Mouse (Mus musculus): Measurements from ENCODE around the gene Aurkb. TPM values are rescaled to one million over a fixed set of nuclear protein-coding genes. Genes with fewer than 3 reads are reported as not detected.

Gene Aurkb
- total RNA-seq, 2 experiments from 2014 or later, result 0.25 to 0.30 TPM

- peak overlapping the region; percentile 71 for H3K4me3 ChIP-seq
- H3K27ac ChIP-seq, result peak overlapping the region; percentile 98
- no peak for TF ChIP-seq CTCF (IDR thresholded peaks at IDR 0.05)
- intact Hi-C loops (cut with DNase I), result loop anchor here (5.0 kb wide), 1 partner anchor 177 kb away; the partner anchor contains the start of gene Gucy2e
- peak; percentile 38 to 45 for DNase-seq (ENCODE audit: extremely low spot score in 1 of 2, low spot score in 2 of 2)
Measured at GRCm38 (mm10) chr11:69060448-69061254, 15.2 kb downstream of the Aurkb start.

DNA sequence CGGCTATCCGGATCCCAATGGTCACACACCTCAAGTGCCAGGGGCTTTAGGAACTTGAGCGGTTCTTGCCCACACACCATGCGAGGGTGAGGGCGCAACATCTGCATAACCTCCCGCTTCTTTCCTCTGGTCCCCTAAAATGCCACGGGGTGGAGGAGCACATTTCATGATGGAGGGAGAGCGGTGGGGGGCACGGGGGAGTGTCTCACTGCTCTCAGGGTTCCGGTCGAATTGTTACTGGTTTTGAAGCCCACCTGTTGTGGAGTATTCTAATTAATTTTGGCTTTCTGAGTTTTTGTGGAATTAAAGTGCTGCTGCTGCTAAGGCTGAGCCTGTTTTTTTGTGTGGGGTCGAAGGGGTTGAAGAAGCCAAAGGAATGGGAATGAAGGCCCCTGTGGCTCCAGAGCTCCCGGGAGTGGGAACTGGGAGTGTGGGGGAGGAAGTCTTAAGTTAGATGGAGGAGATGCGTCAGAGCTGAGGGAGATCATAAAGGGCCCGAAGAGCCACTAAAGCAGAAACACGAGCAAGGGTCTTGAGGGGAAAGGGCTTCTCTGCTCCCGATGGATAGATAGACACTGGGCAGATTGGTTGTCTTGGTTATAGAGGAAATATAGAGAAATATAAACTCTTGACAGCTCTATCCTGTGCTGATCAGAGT, 15.9 kb downstream of the Aurkb start:
- intact Hi-C loops (cut with DNase I), result loop anchor here (5.0 kb wide), 1 partner anchor 176 kb away; the partner anchor contains the start of gene Gucy2e
- Histone ChIP-seq H3K4me3 (peak overlapping the region; percentile 71), H3K27ac (peak overlapping the region; percentile 33; the same call in 1 of the 2 replicates)
- DNase-seq (ENCODE audit: extremely low spot score in 1 of 2, low spot score in 2 of 2), result peak; percentile 12 to 21
- TF ChIP-seq CTCF (IDR thresholded peaks at IDR 0.05), result no peak

DNA sequence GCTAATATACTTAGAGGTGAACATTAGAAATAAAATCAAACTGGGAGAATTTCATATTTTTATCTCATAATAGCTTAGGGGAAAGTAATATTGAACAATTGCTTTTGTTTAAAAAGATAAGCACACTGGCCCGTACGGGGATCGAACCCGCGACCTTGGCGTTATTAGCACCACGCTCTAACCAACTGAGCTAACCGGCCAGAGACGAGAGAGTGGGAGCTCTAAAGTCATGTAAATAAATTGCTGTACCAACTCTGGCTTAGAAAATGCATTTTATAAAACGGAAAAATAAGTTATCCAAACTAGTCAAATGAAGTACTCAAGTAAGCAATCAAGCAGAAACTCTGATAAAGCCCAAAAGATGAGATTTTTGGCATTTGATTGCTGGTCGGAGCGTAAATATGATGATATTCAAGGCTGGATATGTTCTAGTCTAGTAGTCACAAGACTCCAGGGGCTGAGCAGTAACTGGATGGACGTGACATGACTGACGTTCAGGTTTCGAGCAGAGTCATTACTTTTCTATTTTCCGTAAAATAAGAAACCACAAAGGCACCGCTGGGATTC, 16.8 kb downstream of the Aurkb start:
- peak; percentile 74 to 76 for DNase-seq (ENCODE audit: extremely low spot score in 1 of 2, low spot score in 2 of 2)
- Histone ChIP-seq H3K27ac (peak overlapping the region; percentile 73), H3K4me3 (peak overlapping the region; percentile 71)
- intact Hi-C loops (cut with DNase I), result loop anchor here (1.0 to 5.0 kb wide), 2 partner anchors 21 to 175 kb away; partner anchors contain the start of gene Gucy2e
- TF ChIP-seq CTCF (IDR thresholded peaks at IDR 0.05), result no peak

DNA sequence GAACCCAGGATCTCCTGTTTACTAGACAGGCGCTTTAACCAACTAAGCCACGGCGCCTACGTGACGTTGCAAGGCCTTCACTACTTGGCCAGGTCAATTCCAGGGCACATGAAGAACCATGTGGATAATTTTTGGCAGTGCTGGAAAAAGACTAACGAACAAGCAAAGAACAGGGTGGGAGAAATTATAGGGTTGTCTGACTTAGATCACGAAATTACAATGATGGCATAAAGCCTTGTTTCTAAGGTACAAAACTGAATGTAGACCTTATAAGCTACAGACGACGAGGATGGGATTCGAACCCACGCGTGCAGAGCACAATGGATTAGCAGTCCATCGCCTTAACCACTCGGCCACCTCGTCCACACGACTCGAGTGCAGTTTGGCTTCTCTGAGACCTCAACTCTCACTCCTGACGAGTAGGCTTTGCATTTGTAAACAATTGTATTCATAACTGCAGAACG, 17.3 kb downstream of the Aurkb start:
- DNase-seq (ENCODE audit: extremely low spot score in 1 of 2, low spot score in 2 of 2), result peak; percentile 92 to 96
- peak overlapping the region; percentile 90 for H3K27ac ChIP-seq
- TF ChIP-seq CTCF (IDR thresholded peaks at IDR 0.05), result no peak
- intact Hi-C loops (cut with DNase I), result loop anchor here (1.0 to 5.0 kb wide), 4 partner anchors 21 to 175 kb away; partner anchors contain the start of genes Aloxe3 and Gucy2e
- peak overlapping the region; percentile 56 for H3K4me3 ChIP-seq

DNA sequence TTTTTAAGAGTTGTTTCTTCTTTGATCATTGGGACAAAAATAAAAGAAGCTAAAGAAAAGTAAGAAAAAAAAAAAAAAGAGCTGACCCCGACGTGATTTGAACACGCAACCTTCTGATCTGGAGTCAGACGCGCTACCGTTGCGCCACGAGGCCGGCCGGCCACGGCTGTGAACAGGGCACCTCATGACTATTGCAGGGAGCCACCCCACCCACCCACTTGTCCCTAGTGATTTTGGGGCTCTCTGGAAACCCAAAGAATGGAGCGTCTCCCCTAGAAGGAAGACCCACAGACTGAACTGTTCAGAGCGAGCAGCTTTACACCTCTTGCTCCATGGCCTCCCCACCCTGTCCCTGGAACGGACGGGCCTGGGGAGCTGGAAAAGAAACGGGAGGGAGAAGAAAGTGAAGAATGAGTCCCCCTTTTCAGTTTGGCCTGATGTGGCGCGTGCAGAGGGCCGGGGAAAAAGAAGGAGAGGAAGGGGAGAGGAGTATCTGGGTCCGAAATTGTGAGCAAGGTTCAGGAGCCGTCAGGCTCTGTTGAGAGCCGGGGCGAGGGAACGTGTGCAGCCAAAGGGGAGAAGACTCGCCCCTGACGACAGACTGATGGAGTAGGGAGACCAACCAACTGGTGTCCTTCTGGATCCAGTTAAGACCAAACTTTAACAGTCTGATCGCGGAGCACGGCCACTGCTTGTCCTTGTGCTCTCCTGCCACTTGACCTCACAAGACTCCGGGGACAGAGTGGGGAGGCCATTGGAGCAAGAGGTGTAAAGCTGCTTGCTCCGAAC, 18.2 kb downstream of the Aurkb start:
- intact Hi-C loops (cut with DNase I), result loop anchor here (1.0 to 5.0 kb wide), 3 partner anchors 55 to 174 kb away; partner anchors contain the start of genes Aloxe3 and Gucy2e
- peak; percentile 74 to 76 for DNase-seq (ENCODE audit: extremely low spot score in 1 of 2, low spot score in 2 of 2)
- no peak for TF ChIP-seq CTCF (IDR thresholded peaks at IDR 0.05)
- Histone ChIP-seq H3K4me3 (peak overlapping the region; percentile 56), H3K27ac (peak overlapping the region; percentile 90)

GRCm38 (mm10) chr11:69064259-69065133, 19.0 kb downstream of the Aurkb start:
- intact Hi-C loops (cut with DNase I), result loop anchor here (5.0 kb wide), 1 partner anchor 173 kb away; the partner anchor contains the start of gene Gucy2e
- DNase-seq (ENCODE audit: extremely low spot score in 1 of 2, low spot score in 2 of 2), result no peak
- peak overlapping the region; percentile 56 for H3K4me3 ChIP-seq
- TF ChIP-seq CTCF (IDR thresholded peaks at IDR 0.05), result no peak
- peak overlapping the region; percentile 68; the same call in 1 of the 2 replicates for H3K27ac ChIP-seq

DNA sequence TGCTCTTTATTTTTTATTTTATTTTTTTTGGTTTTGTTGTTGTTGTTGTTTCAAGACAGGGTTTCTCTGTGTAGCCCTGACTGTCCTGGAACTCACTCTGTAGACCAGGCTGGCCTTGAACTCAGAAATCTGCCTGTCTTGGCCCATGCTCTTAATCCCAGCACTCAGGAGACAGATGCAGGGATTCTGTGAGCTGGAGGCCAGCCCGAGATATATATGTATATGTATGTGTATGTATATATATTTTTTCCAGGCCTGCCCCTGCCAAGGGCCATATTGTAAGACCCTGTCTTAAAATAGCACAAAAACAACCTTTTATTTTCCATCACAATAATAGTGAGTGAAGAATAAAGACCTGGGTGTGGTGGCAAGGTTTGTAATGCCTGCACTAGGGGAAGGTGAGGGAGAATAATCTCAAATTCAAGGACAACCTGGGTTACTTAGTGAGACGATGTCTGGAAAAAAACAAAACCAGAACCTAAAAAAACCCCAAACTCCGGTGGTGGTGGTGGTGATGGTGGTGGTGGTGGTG, 20.0 kb downstream of the Aurkb start:
- H3K27ac ChIP-seq, result no peak overlapping the region
- no peak for DNase-seq (ENCODE audit: extremely low spot score in 1 of 2, low spot score in 2 of 2)
- no peak overlapping the region for H3K4me3 ChIP-seq

DNA sequence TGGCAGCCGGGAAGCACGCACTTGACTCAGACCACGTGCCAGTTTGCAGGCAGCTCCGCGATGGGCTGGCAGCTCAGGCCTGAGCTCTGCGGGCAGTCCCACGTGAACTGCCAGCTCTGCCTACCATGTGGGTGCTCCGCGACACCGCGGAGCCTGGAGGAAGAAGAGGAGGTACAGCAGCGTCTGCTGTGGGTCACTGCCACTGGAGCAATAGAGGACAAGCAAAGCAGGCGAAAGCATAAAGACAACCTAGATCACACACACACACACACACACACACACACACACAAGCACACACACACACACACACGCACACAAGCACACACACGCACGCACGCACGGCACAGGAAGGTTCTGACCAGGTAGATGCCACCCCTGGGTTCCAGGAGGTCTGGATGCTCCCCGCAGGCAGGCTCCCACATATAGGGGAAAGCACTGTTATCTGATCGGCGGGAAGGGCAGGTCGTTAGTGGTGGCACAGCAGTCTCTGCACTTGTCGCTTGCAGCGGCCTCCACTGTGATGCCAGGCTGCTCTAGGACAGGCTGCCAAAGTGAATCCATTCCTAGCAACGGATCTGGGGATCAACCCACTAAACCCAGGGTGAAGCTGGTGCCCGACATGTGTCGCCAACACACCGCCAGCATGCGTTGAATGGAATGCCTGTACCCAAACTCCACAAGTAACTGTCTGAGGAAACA, 20.9 kb downstream of the Aurkb start:
- DNase-seq (ENCODE audit: extremely low spot score in 1 of 2, low spot score in 2 of 2), result peak; percentile 57 to 59

More for the DNA sequence above, 20.0 kb downstream of the Aurkb start:
- TF ChIP-seq CTCF (IDR thresholded peaks at IDR 0.05), result no peak
- intact Hi-C loops (cut with DNase I), result no loop called here

GRCm38 (mm10) chr11:69066956-69067355, 21.5 kb downstream of the Aurkb start:
- peak; percentile 94 for TF ChIP-seq CTCF (IDR thresholded peaks at IDR 0.05)
- peak overlapping the region; percentile 70 for H3K27ac ChIP-seq
- H3K4me3 ChIP-seq, result no peak overlapping the region; the same call in 1 of the 2 replicates
- peak; percentile 86 to 91 for DNase-seq (ENCODE audit: extremely low spot score in 1 of 2, low spot score in 2 of 2)
- intact Hi-C loops (cut with DNase I), result loop anchor here (1.0 kb wide), 1 partner anchor 54 kb away; no protein-coding TSS in a partner anchor

More for the DNA sequence above, 20.9 kb downstream of the Aurkb start:
- H3K27ac ChIP-seq, result peak overlapping the region; percentile 65
- peak overlapping the region; percentile 40 for H3K4me3 ChIP-seq
- TF ChIP-seq CTCF (IDR thresholded peaks at IDR 0.05), result no peak
- intact Hi-C loops (cut with DNase I), result no loop called here
